Mouse (Mus musculus) limb, embryonic 10.5 days (tissue): ENCODE measurements around the gene Ccdc157. TPM values are rescaled to one million over a fixed set of nuclear protein-coding genes. Genes with fewer than 3 reads are reported as not detected.
A peak's percentile ranks its signal among the peaks of the same experiment; 100 is the strongest.
"Not testable (repeated sequence)": the region's sequence is repeated elsewhere in the genome, so short reads cannot be mapped to it uniquely, and the experiment has no call there.

Experiments used
- DNase-seq: peaks from one replicate; pipeline ENCODE4 v3.0.0-alpha.2; 2017; ENCODE audit warnings: low spot score
- H3K27ac ChIP-seq: fragments of 300-500 bp; sonication (generic); 2 replicates; pipeline ENCODE4 v1.5.1; 2016; ENCODE audit warnings: mild to moderate bottlenecking
- H3K27me3 ChIP-seq: fragments of 300-500 bp; sonication (generic); 2 replicates; pipeline ENCODE4 v1.6.1; 2016; ENCODE audit warnings: low read depth, mild to moderate bottlenecking; ENCODE audit not compliant: poor library complexity, severe bottlenecking
- H3K36me3 ChIP-seq: fragments of 300-500 bp; sonication (generic); 2 replicates; pipeline ENCODE4 v1.6.1; 2016; ENCODE audit warnings: mild to moderate bottlenecking, moderate library complexity
- H3K4me1 ChIP-seq: fragments of 300-500 bp; sonication (generic); 2 replicates; pipeline ENCODE4 v1.6.1; 2016
- H3K4me3 ChIP-seq: fragments of 300-500 bp; sonication (generic); 2 replicates; pipeline ENCODE4 v1.5.1; 2016; ENCODE audit warnings: mild to moderate bottlenecking, moderate library complexity
- H3K9me3 ChIP-seq: fragments of 300-500 bp; sonication (generic); replicated peaks from 2 replicates; pipeline ENCODE4 v1.6.1; 2016; ENCODE audit warnings: mild to moderate bottlenecking
- WGBS: fragments of 180-500 bp; shearing (Covaris S2); methylation state at CpG from one replicate; pipeline ENCODE4 v1.1.7; 2016; 5-methylcytosine and 5-hydroxymethylcytosine counted together
- polyA plus RNA-seq: library from polyadenylated mRNA; unstranded; fragments of >200 nt; fragmentation: Nextera tagmentation; extraction: Ambion mirVana; gene quantifications from 2 replicates; pipeline ENCODE4 v1.2.1, GENCODE M21; 2016

Ccdc157 gene
- polyA plus RNA-seq, 1 experiment from 2014 or later, result 9.4 TPM

DNA sequence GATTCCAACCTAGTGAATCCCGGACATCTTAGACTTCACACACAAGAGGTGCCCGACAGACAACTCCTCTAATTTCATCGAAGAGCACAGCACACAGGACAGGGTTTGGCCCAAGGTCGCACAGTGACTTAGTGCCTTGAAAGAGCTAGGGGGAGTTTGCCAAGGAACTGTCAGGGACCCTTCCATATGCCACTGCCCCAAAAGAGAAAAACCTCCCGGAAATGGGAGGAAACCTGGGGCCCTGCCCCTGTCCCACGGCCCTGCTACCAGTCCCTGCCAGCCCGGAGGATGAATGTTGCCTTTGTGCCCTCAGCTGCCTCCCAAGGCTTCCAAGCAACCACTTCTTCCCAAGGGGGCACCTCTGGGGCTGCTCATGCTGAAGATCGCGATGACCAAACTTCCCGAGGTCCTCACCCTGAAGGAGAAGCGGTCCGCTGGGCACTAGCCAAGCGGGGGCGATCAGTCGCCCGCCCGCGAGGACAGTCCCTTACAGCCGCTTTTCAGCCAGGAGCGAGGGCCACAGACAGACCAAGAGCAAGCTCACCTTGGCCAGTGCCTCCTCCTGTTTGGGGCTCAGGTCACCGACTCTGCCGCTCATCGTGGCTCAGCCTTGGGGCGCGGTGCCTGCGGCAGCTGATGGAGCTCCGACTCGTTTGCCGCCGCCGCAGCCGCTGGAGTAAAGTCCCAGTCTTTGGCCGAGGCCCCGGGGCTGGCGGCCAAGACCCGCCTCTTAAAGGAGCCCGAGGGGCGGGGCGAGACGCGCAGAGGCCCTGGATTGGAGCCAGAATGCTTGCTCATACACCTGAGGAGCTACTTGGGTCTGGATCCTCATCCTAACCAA lies 41.8 kb downstream of the Ccdc157 start:
- no peaks in the 10 kb centered on the region for H3K9me3 ChIP-seq
- peaks cover 14% of the 10 kb centered on the region for H3K4me1 ChIP-seq
- H3K4me3 ChIP-seq, result peak overlapping the region; percentile 62
- 3% methylated on average over 41 of the region's 41 CpGs for WGBS
- no peaks in the 10 kb centered on the region for H3K36me3 ChIP-seq
- H3K27me3 ChIP-seq, result peaks cover 47% of the 10 kb centered on the region
- peak overlapping the region; percentile 66 for H3K27ac ChIP-seq
- DNase-seq, result peak; percentile 79

DNA sequence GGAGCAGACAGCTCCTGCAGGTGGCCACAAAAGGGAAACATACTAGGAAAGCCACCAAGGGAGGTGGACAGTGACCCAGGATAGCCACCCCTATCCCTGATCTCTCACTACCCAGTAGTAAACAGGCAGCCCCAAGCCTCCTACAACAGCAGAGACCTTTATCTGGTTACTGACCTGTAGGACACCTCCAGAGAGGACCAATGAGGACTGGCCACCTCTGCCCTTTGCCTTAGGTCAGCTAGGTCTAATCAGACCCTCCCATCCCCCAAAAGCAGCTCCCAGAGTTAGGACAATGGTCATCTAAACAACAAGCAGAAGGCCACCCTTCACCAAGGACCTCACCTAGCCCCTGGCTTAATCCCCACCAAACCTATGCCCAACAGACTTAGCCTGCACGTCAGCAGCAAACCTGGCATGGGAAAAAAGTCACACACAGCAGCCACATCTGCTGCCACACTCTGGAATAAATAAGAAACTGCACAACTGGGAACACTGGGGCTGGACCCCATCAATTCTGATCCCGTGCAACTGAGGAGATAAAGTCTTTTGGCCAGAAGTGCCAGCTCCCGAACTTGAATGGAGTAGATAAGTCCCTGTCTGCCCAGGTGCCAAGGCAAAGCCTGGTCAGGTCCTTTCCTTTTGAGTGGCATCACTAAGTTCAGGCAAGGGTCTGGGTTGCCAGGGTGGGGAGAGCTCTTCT lies 42.6 kb downstream of the Ccdc157 start:
- Histone ChIP-seq H3K27ac (no peak overlapping the region), H3K36me3 (no peaks in the 10 kb centered on the region), H3K9me3 (no peaks in the 10 kb centered on the region), H3K27me3 (peaks cover 47% of the 10 kb centered on the region), H3K4me3 (peak overlapping the region; percentile 62), H3K4me1 (peaks cover 14% of the 10 kb centered on the region)
- 41% methylated on average over 3 of the region's 3 CpGs for WGBS
- DNase-seq, result no peak

DNA sequence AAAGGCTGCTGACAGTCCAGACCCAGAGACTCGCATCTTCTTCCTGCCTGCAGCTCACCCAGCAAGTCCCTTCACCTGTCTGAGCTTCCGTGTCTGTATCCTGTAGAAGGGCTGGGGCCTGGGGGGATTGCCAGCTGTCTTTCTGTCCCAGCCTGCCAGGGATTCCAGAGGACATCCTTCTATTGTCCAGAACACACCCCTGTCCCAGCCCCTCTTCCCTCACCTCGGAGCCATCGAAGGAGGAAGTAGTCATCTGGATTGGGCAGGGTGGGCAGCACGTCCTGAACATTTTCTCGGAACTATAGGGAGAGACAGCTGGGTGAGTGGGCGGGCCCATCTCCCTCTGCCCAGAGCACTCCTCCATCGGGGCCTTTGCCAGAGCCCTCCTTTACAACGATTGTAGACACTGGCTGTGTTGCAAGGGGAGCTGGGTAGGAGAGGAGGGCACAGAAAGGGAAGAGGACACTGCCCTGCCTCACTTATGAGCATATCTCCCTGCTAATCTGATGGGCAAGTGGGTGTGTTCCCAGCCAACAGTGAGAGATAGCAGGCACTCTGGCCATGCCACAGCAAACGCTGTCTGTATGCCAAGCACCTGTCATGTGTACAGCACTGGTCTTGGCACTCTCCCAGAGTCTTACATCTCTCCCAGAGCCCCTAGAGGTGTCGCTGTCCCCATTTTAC lies 43.5 kb downstream of the Ccdc157 start:
- Histone ChIP-seq H3K4me1 (peaks cover 14% of the 10 kb centered on the region), H3K27me3 (peaks cover 47% of the 10 kb centered on the region), H3K9me3 (no peaks in the 10 kb centered on the region), H3K4me3 (no peak overlapping the region), H3K27ac (no peak overlapping the region), H3K36me3 (no peaks in the 10 kb centered on the region)
- 66% methylated on average over 11 of the region's 11 CpGs for WGBS
- DNase-seq, result no peak

DNA sequence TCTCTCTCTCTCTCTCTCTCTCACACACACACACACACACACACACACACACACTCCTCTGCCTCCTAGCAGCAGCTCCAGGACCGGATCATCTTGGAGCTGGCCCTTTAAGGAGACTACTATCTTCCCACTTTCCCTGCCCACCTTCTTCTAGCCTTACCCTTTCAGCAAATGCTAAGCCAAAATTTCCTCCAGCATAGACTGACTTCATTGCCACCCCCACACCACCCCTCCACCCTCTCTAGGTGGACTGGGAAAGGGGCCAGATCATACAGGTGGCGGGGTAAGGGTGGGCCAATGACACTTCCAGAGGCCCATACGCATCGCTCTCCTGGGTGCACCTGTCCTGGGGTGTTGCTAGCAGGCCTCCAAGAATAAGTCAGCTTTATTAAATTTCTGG lies 44.7 kb downstream of the Ccdc157 start:
- H3K36me3 ChIP-seq, result no peaks in the 10 kb centered on the region
- 88% methylated on average over 4 of the region's 4 CpGs for WGBS
- no peak overlapping the region for H3K4me3 ChIP-seq
- no peak for DNase-seq
- no peak overlapping the region for H3K27ac ChIP-seq
- H3K9me3 ChIP-seq, result no peaks in the 10 kb centered on the region
- peaks cover 41% of the 10 kb centered on the region for H3K27me3 ChIP-seq
- peaks cover 14% of the 10 kb centered on the region for H3K4me1 ChIP-seq

DNA sequence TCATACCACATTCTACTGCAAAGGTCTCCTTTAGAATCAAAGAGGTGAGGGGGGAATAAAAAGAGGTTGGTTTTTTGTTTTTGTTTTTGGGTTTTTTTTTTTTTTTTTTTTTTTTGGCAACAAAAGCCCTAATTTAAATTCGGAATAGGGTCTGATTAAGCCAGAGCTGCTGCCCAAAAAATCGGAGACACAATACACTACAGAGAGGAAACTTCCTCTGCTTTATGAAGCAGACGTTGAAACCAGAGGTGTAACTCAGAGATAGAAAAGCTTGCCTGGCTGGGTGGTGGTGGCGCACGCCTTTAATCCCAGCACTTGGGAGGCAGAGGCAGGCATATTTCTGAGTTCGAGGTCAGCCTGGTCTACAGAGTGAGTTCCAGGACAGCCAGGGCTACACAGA lies 45.6 kb downstream of the Ccdc157 start:
- not testable (repeated sequence) for H3K4me3 ChIP-seq, H3K27ac ChIP-seq, H3K9me3 ChIP-seq, DNase-seq, H3K36me3 ChIP-seq
- 88% methylated on average over 6 of the region's 6 CpGs for WGBS
- Histone ChIP-seq H3K27me3 (peaks cover 32% of the 10 kb centered on the region), H3K4me1 (peaks cover 14% of the 10 kb centered on the region)

DNA sequence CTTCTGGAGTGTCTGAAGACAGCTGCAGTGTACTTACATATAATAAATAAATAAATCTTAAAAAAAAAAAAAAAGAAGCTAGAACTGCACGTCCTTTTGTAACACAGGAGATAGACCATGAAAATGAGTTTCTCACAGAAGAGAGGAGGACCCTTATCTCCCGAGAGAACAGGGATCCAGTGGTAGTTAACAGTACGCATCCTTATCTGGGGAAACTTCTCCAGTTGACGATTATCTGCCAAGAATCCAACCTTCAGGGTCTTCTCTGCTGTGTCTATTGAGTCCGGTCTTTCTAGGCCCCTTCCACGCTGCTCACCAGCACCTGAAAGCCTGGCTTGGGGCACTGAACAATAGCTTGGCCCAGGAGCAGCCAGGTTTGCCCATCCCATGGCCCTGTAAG lies 46.1 kb downstream of the Ccdc157 start:
- no peak overlapping the region for H3K4me3 ChIP-seq
- DNase-seq, result no peak
- no peaks in the 10 kb centered on the region for H3K9me3 ChIP-seq
- peaks cover 27% of the 10 kb centered on the region for H3K27me3 ChIP-seq
- no peak overlapping the region for H3K27ac ChIP-seq
- no peaks in the 10 kb centered on the region for H3K36me3 ChIP-seq
- 86% methylated on average over 6 of the region's 6 CpGs for WGBS
- peaks cover 16% of the 10 kb centered on the region for H3K4me1 ChIP-seq

DNA sequence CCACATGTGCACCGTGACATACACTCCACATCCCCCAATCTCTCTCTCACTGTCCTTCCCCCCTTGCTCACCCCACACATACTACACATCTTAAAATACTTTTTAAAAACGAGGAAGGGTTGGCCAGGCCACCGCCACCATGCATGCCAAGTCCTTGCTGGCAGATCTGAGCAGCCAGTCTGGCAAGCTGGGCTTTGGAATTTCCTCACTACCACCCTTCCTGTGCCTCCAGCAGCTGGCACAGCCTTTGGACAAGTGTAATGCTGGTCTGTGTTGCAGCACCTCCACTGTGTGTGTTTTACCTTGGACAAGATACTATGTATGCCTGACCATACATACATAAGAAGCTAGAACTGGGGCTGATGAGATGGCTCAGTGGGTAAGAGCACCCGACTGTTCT lies 46.6 kb downstream of the Ccdc157 start:
- 86% methylated on average over 4 of the region's 4 CpGs for WGBS
- H3K36me3 ChIP-seq, result no peaks in the 10 kb centered on the region
- H3K9me3 ChIP-seq, result no peaks in the 10 kb centered on the region
- DNase-seq, result no peak
- peaks cover 13% of the 10 kb centered on the region for H3K4me1 ChIP-seq
- no peak overlapping the region for H3K4me3 ChIP-seq
- H3K27ac ChIP-seq, result no peak overlapping the region
- H3K27me3 ChIP-seq, result peaks cover 23% of the 10 kb centered on the region

DNA sequence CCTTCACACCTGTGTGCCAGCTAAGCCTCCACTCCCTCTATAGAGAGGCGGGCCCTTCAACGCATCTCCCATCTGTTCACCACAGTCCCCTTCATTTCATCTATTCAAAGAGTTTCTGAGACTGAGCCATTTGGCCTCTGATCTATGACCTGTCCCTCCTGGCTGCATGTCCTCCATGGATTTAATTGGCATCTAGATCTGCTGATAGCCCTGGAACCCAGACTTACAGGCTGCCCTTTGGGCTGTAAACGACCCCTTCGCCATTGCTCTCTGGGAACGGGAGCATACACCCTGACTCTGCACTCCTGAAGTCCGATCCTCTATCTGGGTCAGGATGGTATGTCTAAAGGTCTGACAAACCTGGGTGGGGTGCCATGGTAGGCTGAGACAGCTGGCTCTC lies 47.2 kb downstream of the Ccdc157 start:
- no peak overlapping the region for H3K27ac ChIP-seq
- H3K4me1 ChIP-seq, result peaks cover 7% of the 10 kb centered on the region
- no peaks in the 10 kb centered on the region for H3K36me3 ChIP-seq
- WGBS, result 68% methylated on average over 6 of the region's 6 CpGs
- DNase-seq, result no peak
- peaks cover 16% of the 10 kb centered on the region for H3K27me3 ChIP-seq
- H3K4me3 ChIP-seq, result no peak overlapping the region
- no peaks in the 10 kb centered on the region for H3K9me3 ChIP-seq

DNA sequence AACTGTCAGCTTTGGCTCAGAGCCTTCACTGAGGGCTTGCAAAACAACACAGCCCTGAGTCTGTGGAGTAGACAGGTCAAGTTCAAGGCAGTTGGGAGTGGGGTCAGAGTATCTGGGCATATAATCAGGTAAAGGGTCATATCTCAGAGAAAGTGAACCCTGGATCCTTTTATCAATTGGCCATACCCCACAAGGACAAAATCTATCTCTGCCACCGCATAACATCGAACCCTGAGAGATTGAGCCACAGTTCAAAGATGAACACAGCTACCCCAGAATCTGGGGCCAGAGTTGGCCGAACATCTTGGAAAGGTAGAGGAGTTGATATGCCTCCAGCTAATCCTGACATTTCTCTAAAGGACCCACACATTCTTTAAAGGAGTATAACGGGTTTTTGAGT lies 48.1 kb downstream of the Ccdc157 start:
- 90% methylated on average over 4 of the region's 4 CpGs for WGBS
- Histone ChIP-seq H3K27ac (no peak overlapping the region), H3K9me3 (no peaks in the 10 kb centered on the region), H3K4me3 (no peak overlapping the region), H3K4me1 (0 out of 2 replicates have a peak, but pooled peaks cover 4% of the 10 kb centered on the region), H3K36me3 (no peaks in the 10 kb centered on the region), H3K27me3 (peaks cover 8% of the 10 kb centered on the region)
- DNase-seq, result no peak

DNA sequence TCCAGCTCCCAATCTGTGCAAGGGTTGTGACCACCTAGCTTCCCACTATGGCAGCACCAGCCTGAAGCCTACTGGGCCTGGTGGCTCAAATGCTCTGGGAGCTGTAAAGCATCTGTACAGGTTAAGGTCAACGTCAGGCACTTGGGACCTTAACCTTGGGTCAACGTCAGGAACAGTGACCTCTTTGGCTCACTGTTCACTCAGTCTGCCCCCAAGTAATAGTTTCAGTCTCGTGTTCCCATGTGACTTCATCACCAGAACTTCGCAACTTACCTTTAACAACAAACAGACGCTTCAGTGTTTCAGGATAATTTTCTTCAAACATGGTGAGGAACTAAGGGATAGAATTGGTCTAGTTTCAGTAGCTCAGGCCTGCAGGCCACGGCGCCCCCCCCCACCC lies 51.4 kb downstream of the Ccdc157 start:
- WGBS, result 77% methylated on average over 7 of the region's 7 CpGs
- H3K27me3 ChIP-seq, result no peaks in the 10 kb centered on the region
- H3K27ac ChIP-seq, result no peak overlapping the region
- 0 out of 2 replicates have a peak, but pooled peaks cover 4% of the 10 kb centered on the region for H3K4me1 ChIP-seq
- no peak overlapping the region for H3K4me3 ChIP-seq
- DNase-seq, result no peak
- no peaks in the 10 kb centered on the region for H3K9me3 ChIP-seq
- H3K36me3 ChIP-seq, result no peaks in the 10 kb centered on the region

DNA sequence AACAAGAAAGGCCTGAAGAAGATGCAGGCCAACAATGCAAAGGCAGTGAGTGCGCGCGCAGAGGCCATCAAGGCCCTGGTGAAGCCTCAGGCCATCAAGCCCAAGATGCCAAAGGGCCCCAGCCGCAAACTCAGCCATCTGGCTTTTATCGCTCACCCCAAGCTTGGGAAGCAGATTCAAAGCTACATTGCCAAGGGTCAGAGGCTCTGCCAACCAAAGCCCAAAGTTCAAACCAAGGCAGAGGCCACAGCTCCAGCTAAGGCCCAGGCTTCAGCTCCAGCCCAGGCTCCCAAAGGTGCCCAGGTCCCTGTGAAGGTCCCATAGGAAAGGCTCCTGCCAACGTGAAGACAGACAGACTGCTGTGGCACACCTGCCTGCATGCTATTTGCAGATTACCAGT lies 52.2 kb downstream of the Ccdc157 start:
- WGBS, result 92% methylated on average over 6 of the region's 6 CpGs
- not testable (repeated sequence) for DNase-seq, H3K36me3 ChIP-seq, H3K4me1 ChIP-seq, H3K9me3 ChIP-seq, H3K4me3 ChIP-seq, H3K27ac ChIP-seq, H3K27me3 ChIP-seq

DNA sequence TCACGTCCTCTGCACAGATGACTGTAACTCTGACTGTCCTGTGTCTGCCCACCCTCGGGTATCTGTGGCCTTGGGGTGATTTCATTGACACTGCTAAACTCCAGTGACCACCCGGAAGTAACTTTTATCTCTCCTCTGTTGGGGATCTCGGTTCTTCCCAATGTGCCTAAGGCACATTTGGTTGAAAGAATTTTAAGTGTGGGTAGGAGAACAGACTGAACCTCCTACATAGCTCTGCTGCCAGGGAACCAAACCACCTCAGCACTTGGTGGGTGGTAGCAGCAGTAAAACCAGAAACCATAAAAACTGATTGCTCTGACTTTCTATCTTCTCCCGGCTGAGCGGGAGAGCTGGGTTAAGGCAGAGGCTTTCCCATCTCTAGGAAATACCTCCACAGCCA lies 54.6 kb downstream of the Ccdc157 start:
- WGBS, result 50% methylated on average over 6 of the region's 6 CpGs
- no peak overlapping the region for H3K4me3 ChIP-seq
- H3K4me1 ChIP-seq, result 0 out of 2 replicates have a peak, but pooled peaks cover 4% of the 10 kb centered on the region
- H3K9me3 ChIP-seq, result no peaks in the 10 kb centered on the region
- no peak overlapping the region for H3K27ac ChIP-seq
- H3K27me3 ChIP-seq, result no peaks in the 10 kb centered on the region
- no peak for DNase-seq
- H3K36me3 ChIP-seq, result no peaks in the 10 kb centered on the region

DNA sequence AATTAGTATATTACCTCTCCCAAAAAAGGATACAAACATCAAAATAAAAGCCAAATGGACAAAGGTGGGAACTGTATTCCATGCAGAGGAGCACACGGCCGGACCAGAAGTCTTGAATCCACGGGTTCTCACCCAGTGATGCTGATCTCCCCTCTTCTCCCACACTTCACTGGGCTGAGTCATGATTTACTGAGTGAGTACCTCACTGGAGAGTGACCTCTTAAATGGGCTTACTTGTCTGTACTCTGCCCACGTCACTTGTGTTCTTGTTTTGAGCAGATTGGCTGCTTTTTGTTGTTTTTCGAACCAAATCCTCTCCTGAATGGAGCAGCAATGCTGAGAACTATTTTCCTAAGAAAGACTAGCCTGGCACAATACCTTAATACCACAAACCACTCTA lies 55.1 kb downstream of the Ccdc157 start:
- 0 out of 2 replicates have a peak, but pooled peaks cover 4% of the 10 kb centered on the region for H3K4me1 ChIP-seq
- H3K4me3 ChIP-seq, result no peak overlapping the region
- H3K36me3 ChIP-seq, result no peaks in the 10 kb centered on the region
- no peak for DNase-seq
- no peaks in the 10 kb centered on the region for H3K9me3 ChIP-seq
- 80% methylated on average over 5 of the region's 5 CpGs for WGBS
- no peak overlapping the region for H3K27ac ChIP-seq
- no peaks in the 10 kb centered on the region for H3K27me3 ChIP-seq
